Mouse (Mus musculus): Measurements from ENCODE around the gene Cdh24.
A peak's percentile ranks its signal among the peaks of the same experiment; 100 is the strongest.
"Not testable (repeated sequence)": the region's sequence is repeated elsewhere in the genome, so short reads cannot be mapped to it uniquely, and the experiment has no call there.

The Cdh24 gene

DNA sequence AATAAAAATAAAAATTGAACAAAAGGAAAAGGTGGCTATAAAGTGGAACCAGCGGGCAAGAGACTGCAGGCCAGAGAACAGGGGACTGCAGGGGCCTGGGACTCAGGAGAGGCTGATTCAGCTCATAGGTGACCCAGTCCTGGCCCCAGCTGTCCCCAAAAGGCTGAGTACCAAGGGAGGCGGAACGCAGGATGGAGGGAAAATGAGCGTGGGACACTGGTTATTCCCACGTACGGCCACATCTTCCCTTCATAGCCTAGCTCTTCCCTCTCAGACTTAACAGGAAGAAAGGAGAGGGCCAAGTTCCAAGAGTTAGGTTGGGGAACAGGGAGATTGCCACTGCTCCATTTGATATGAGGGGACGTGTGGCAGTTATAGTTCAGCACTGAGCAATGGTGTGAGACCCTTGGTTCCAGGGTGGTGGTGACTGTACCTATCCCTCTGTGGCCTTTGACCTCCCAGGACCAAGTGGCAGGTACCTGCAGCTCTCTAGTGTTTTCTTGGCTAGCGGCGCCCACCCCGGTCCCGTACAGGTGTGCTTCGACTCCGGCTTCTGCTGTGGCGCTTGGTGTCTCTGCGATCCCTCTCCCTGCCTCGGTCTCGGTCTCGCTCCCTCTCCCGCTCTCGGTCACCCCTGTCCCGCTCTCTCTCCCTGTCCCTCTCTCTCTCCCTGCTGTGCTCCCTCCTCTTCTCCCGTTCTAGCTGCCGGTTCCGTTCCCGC lies 1.2 kb upstream of the Cdh24 start:
- DNase-seq (ENCODE audit: low spot score), result peak; percentile 50

DNA sequence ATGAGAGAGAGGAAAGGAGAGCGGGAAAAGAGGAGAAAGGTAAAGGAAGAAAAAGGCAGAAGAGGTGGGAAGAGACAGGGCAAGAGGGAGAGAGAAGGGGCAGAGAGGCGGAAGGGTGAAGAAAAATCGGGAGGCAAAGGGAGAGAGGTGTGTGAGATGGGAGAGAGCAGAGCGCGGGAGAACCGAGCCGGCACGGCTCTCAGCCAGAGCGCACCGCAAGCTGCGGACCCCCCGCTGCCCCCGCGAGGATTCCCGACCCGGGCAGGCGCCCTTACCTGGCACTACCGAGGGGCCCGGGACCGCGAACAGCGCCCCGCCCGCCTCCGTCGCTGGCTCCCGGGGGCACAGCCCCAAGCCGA lies 239 bp downstream of the Cdh24 start, which contains the start of gene Gm17606:
Gene Gm17606, plus strand, starts transcription at position 7 of the 359 bp plus-strand sequence.
- no peak for DNase-seq (ENCODE audit: low spot score)

DNA sequence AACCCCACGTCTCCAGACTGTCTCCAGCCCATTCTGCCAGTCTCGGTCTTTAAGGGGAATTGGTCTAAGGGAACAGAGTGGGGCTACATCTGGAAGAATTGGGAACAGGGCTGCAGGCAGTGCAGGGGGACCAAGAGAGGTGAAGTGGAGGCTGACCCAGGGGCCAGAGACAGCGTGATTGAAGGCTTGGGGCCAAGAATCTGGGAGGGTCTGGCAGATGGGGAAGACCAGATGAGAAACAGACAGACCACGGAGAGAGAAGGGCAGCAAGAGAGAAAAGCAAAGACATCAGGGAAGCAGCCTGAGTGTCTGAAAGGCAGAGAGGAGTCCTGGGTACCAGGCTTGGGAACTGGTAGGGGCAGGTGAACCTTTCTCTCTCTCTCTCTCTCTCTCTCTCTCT lies 1.0 kb downstream of the Cdh24 start:
- DNase-seq (ENCODE audit: low spot score), result no peak

DNA sequence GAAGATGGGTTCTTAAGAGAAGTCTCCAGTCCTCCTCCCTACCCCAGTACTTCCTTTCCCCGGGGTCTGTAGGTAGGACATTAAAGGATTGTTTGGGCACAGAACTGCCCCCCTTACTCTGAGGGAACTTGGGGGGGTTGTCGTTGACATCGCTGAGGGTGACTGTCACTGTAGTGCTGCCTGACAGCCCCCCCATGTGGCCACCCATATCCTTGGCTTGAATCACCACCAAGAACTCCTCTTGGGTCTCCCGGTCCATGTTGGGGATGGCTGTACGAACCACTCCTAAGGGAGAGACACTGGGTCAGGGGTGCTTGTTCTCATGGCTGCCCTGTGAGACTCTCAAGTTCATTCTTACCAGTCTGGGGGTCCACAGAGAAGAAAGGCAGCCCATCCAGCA lies 3.0 kb downstream of the Cdh24 start:
- DNase-seq (ENCODE audit: low spot score), result no peak

DNA sequence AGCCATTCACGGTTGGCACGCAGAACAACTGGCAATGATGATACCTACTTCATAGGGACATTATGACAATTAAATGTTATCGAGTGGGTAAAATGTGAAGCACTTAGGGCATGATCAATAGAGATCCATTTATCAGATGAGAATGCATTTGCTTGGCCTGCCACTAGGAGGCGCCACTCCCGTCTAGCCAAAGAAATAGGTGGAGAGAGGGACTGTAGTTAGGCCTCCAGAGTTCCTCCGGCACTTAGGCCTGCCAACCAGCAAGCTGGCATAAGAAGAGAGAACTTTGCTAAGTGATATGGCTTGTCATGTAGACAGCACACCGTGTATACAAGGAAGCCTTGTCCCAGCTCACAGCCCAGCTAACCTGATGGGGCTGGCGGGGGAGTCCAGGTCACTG lies 4.2 kb downstream of the Cdh24 start:
- peak; percentile 73 for DNase-seq (ENCODE audit: low spot score)

DNA sequence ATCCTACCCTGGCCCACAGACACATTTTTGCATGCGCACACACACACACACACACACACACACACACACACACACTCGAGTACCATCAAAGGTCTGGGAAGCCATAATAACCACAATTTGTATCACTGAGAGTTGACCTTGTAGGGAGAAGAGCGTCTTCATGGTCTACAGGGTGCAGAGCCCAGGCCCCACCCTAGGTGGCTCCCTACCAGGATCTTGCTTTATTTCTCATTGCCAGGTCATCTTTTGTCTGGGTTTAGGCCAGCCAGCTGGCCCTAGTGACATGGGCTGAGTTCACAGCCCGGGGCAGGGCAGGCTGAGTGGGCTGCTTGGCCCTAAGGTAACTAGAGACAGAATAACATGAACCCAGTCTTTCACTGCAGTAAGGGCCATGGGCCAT lies 7.0 kb downstream of the Cdh24 start:
- no peak for DNase-seq (ENCODE audit: low spot score)

DNA sequence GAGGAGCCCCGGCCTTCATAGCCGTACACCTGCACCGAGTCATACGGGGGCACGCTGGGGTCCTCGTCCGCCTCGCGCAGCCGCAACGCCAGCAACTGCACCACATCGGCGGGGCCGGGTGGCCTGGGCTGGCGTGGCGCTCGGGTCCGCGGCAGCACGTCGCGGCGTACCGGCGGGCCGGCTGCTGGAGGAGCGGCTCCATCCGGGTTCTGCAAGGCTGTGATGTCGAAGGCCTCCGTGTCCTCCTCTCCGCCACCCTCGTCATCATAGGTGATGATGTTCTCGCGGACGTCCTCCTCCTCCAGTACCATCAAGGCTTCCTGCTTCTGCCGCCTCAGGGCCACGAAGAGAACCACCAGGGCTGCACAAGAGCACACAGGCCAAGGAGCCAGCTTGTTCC lies 8.9 kb downstream of the Cdh24 start:
- DNase-seq (ENCODE audit: low spot score), result no peak

DNA sequence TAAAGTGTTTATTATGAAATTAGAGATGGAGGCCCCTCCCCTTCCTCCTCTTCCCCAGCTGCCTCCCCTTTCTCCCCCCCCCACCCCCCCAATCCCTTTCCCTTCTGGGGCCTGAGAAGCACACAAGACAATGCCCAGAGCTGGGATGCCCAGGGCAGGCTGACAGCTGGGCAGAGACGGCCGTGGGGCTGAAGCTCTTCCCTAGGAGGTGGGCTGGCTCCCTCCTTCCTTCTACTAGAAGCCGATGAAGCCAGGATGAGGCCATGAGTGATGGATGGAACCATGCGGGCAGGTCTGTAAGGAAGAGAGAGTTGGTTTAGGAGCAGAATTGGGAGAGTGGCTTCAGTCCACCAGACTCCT lies 9.9 kb downstream of the Cdh24 start:
- no peak for DNase-seq (ENCODE audit: low spot score)

DNA sequence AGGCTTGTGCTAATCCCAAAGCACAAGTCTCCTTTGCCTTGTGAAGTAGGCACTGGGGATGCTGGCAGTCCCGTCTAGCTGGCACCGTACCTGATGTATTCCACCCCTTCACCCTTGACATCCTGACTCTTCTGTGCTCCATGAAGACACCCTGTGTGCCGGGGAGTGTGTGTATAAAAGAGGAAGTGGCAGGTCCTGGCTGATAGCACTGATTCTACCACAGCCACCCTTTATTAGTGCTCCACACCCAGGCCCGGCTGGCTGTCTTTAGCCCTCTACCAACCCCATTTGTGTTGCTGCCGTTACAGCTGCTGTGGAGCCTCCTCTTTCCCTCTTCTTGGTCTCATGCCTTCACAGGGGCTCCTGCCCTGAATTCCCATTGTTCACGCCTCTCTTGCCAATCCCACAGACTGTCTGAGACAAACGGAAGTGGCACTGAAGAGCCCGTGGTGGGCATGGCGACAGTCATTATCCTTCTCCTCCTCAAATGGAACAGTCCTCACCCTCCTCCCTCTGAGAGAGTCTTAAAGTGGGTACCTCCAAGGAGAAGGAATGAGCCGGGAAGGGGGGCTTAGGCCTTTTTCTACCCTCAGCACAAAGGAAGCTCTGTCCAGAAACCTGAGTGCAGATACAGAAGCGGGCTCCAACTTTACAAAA lies 10.5 kb downstream of the Cdh24 start:
- no peak for DNase-seq (ENCODE audit: low spot score)

DNA sequence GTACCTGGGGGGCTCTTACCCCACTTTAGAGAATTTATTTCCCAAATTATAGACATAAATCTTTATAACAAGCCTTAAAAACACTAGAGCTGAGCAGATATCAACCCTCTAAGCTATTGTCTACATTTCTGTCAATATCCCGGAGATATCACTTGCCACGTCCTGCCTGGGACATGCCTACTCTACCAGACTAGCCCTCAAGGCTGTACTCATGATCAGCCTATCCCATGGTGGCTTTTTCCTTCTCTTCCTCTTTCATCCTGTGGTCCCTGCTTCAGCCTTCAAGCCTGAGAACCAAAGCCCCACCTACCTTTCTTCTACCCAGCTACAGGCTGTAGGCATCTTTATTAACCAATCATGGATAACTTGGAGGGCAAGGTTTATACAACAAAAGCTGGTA lies 11.4 kb downstream of the Cdh24 start:
- DNase-seq (ENCODE audit: low spot score), result no peak

DNA sequence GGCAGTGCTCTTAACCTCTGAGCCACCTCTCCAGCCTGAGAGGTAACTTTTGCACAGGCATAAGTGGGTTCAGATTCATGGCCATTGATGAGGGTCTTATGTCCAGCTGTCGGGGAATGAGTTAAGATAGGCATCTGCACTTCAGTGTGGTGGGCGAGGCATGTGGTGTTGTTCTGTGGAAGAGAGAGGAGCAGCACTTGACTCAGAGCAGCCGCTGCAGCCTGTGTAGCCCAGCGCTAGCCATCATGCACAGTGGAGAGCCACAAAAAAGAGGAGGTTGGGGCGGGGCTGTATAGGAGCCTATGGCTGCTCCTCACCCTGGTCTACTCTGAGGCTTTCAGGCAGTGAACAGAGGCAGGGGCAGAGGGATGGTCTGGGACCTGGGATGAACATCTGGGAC lies 13.1 kb downstream of the Cdh24 start:
- no peak for DNase-seq (ENCODE audit: low spot score)

DNA sequence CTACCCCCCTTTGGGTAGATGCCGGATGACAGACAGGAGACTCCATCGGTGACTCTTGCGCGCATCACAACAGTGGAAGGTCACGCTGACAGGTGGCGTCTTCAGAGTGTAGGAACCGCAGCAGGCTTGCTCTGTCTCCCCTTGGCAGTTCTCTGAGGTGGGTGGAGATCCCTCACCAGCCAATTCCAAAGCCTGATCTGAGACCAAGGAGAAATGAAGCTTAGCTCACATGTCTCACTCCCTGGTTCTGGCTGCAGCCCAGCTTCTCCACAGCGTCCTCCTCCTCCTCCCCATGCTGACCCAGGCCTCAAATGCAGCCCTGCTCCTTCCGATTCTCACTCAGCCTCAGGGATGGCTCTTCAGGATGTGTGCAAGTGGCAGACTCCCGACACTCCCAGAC lies 16.2 kb downstream of the Cdh24 start:
- no peak for DNase-seq (ENCODE audit: low spot score)

DNA sequence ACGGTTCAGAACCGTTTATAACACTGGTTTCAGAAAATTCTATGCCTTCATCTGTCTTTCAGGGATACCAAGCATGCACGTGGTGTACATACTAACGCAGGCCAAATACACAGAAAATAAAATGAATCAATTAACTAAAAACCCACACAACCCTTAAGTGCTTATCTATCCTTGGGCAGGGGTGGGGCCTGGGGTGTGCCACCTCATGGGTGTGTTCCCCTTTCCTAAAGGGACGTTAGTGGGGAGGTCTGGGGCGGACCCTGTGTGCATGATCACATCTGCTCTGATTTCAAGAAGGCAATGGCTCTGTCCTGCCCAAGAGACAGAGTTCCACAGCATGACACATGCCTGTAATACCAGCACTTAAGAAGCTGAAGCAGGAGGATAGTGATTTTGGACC lies 17.8 kb downstream of the Cdh24 start:
- DNase-seq (ENCODE audit: low spot score), result no peak

DNA sequence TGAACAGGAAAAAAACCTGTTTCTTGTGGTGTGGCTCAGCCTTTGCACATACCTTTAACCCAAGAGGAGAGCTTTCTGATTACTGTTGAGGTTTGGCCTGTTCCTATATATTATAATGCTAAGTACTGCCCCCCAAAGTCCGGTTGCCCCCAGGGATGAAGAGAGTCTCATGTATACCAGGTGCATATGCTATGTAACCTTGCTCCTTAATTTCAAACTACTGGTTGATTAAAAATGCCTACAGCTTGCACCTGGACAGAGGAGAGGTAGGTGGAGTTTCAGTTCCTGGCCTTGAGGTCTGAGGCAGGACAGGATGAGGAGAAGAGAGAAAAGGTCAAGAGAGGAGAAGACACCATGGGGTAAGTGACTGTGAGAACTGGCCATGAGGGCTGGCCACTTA lies 20.0 kb downstream of the Cdh24 start, which contains the start of gene Psmb11:
Gene Psmb11, plus strand, starts transcription at position 301 of the 400 bp plus-strand sequence.
- DNase-seq (ENCODE audit: low spot score), result no peak

DNA sequence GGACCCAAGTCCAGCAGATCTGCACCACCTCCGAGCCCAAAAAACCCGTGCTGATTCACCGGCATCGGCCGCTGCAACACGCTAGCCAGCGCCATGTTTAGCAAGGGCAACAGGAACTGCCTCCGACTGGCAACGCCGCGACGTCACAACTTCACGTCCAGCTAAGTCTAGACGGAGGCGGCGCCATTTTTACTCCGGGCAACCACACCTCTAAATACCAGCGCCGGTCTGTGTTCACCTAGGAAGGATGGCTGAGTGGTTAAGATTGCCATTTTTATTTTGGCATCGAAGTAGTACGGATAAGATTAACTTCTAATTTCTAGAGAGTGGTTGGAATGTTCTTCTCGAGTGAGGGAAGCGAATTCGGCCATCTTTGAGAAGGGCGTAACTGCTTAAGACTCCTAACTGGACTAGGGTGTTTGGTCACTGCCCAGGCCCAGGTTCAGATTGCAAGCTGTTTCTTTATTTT lies 23.2 kb downstream of the Cdh24 start, which contains the start of gene Psmb5:
Gene Psmb5, minus strand, starts transcription at position 126 of the 469 bp plus-strand sequence.
- peak; percentile 90 for DNase-seq (ENCODE audit: low spot score)

DNA sequence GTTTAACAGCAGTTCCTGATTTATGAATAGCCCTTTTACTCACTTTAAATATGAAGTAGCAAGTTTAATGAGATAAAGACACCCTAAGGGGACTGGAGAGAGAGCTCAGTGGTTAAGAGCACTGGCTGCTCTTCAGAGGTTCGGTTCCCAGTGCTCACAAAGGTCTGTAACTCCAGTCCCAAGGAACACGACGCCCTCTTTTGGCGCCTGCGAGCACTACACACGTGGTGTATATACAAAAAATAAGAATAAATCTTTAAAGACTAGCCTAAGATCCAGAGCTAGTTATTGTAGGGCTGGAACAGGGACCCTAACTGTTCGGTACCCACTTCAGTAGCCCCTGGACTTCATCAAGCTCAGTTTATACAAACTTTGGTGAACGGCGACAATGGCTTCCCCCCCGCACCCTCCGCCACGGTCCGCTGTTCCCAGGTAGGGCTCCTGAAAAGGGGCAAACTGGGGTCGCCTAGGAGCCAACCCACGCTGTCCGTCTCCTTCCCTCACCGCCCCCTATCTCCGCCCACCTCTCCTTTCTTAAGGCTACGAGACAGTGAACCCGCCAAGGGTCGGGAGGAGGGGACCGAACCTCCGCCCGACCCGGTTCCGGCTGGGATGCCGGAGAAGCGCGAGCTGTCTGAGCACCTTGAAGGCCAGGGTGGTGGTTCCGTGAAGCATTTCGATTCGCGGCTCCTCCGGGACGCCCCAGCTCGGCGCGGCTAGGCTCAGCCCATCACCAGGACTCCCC lies 23.8 kb downstream of the Cdh24 start:
- DNase-seq (ENCODE audit: low spot score), result no peak

DNA sequence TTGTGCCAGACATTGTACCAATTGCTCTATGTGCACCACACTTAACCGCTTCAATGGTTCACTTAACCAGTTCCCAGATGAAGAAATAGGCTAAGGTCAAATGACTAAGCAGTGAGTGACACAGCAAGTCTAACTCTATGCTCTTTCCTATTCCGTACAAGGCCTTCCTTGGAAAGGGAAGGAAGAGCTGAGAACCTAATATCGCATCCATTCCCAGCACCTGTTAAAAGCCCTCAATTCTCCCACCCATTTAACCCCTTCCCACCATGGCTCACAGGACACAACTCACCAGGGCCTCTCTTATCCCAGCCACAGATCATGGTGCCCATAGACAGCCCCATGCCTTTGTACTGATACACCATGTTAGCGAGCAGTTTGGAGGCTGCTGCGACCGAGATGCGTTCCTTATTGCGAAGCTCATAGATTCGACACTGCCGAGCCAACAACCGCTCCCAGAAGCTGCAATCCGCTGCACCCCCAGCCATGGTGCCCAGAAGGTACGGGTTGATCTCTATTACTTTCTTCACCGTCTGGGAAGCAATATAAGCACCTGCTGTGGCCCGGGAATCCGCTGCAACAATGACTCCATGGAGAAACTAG lies 24.8 kb downstream of the Cdh24 start:
- no peak for DNase-seq (ENCODE audit: low spot score)

DNA sequence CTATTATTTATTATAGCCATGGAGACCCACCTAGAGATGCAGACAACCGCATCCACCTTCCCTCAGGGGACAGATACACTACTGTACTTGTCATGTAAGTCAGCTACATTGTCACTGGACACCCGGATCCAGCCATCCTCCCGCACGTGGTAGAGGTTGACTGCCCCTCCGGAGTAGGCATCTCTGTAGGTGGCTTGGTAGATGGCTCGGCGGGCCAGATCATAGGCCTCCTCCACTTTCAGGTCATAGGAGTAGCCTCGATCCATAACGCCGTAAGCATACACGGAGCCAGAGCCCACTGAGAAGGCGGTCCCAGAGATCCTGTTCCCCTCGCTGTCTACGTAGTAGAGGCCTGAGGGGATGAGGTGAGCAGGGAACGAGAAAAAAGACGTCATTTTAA lies 27.0 kb downstream of the Cdh24 start:
- not testable (repeated sequence) for DNase-seq (ENCODE audit: low spot score)

DNA sequence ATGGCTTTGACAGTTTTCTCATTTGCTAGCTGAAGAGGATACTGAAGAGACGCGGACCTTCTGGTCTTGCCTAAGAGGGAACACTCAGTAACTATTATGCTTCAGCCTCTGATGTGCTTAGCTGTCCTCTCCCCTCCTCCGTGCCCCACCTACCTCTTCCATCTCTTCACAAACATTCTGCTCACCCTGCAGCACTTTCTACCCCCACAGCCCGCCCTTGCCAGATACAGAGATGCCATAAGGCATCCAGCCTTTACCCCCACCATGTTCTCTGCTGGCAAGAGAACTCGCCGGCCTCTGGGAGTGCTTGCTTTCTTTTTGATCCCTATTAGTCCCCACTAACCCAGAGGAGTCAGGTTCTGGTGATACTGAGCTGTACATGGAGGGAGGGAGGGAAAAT lies 30.5 kb downstream of the Cdh24 start:
- DNase-seq (ENCODE audit: low spot score), result no peak

DNA sequence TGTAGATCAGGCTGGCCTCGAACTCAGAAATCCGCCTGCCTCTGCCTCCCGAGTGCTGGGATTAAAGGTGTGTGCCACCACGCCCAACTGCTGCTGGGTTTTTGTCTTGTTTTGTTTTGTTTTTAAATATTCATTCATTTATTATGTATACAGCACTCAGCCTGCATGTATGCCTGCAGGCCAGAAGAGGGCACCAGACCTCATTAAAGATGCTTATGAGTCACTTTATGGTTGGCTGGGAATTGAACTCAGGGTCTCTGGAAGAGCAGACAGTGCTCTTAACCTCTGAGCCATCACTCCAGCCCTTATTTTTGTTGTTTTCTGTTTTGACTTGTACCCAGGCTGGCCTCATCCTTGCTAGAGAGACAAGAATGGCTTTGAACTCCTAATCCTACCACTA lies 31.2 kb downstream of the Cdh24 start:
- DNase-seq (ENCODE audit: low spot score), result no peak

DNA sequence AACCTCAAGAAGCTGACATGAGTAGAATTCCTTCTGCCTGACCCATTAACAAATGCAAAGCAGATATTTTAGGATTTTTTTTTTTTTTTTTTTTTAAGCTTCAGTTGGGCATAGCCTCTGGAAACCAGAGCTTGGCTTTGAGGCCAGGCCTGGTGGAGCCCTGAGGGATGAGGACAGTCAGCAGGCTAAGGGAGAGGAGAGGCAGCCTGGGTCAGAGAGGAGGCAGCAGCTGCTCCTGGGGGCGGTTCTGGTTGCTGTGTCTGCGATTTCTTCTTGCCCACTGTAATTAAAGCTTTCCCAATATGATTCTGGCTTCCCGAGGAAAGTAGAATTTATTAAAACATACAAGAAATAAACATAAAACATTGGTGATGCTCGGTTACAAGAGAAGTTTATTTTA lies 31.9 kb downstream of the Cdh24 start:
- no peak for DNase-seq (ENCODE audit: low spot score)

DNA sequence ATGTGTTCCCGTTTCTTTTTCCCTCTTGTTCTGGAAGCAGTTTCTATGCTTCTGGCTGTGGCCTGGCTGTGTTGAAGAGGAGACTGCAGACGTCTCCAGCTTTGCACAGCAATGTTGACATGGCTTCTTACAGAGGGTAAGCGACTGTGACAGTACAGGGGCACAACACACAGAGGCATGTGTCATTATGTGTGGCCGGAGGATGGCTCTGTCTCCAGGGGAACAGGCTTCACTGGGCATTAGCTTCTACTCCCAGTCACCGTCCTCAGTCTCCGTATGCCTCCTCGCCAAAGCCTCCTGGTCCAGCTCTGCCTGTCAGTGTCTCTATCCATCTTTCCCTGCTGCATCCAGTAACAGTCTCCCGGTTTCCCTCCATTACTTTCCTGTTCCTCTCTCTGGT lies 33.9 kb downstream of the Cdh24 start:
- no peak for DNase-seq (ENCODE audit: low spot score)

Measured in testis, postnatal 10 days (tissue).